Mouse (Mus musculus) E14TG2a.4 (cell line): ENCODE results near the gene Eps8.

ENCODE experiments used
- H3K27me3 ChIP-seq: 2 replicates; pipeline ENCODE4 v1.6.1; 2014; ENCODE audit warnings: low read length, control low read depth; ENCODE audit not compliant: insufficient read depth
- H3K36me3 ChIP-seq: 2 replicates; pipeline ENCODE4 v1.6.1; 2014; ENCODE audit warnings: low read length, control low read depth; ENCODE audit not compliant: insufficient read depth
- H3K4me1 ChIP-seq: replicated peaks from 2 replicates; pipeline ENCODE4 v1.6.1; 2014; ENCODE audit warnings: low read depth, low read length, control low read depth
- H3K4me3 ChIP-seq: replicated peaks from 2 replicates; pipeline ENCODE4 v1.5.1; 2014; ENCODE audit warnings: mild to moderate bottlenecking, low read length
- H3K9me3 ChIP-seq: 2 replicates; pipeline ENCODE4 v1.6.1; 2014; ENCODE audit warnings: low read length, control low read depth
- CTCF ChIP-seq: conservative IDR thresholded peaks from 2 replicates; pipeline ENCODE4 v1.5.1; 2014; ENCODE audit warnings: low read length
- NANOG ChIP-seq: IDR thresholded peaks from 2 replicates; pipeline ENCODE4 v1.6.1; 2014; ENCODE audit warnings: borderline replicate concordance, low read length, mixed read lengths
- POU5F1 ChIP-seq: IDR thresholded peaks from 2 replicates; pipeline ENCODE4 v1.6.1; 2014; ENCODE audit warnings: low read length, borderline replicate concordance

Gene Eps8

DNA sequence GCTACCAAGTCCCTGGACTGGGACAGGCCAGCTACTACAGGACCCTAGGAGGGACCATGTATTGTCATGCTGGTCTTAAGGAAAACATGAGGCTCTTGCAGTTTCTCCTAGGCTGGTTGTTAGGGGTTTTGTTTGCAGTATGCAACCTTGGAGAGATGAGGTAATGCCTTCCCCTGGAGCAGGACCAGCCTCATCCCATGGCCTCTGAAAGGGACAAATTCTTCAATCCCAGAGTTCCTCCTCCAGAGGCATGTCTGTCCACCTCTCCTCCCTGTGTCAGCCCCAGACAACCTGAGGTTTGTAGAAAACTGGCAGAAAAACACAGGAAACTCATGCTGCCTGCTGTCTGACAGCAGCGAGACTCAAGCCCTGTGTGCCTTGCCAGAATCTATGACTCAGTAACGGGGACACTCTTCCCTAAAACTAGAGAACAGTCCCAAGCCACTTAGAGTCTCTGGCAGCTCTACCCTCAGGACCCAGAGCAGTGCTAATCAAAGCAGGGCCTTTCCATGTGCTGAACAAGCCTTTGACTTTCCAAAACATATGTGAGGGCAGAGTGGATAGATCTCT is 36.0 kb upstream of the Eps8 start:
- TF ChIP-seq POU5F1 (no peak), CTCF (no peak), NANOG (no peak)

GRCm38 (mm10) chr6:137688506-137689105 is 33.9 kb upstream of the Eps8 start:
- Histone ChIP-seq H3K9me3 (no peaks in the 10 kb centered on the region), H3K4me3 (no peak overlapping the region), H3K36me3 (no peaks in the 10 kb centered on the region), H3K27me3 (no peaks in the 10 kb centered on the region), H3K4me1 (no peaks in the 10 kb centered on the region)
- TF ChIP-seq NANOG (no peak), CTCF (no peak), POU5F1 (no peak)

More for the DNA sequence above, 36.0 kb upstream of the Eps8 start:
- Histone ChIP-seq H3K36me3 (no peaks in the 10 kb centered on the region), H3K9me3 (no peaks in the 10 kb centered on the region), H3K27me3 (no peaks in the 10 kb centered on the region), H3K4me1 (no peaks in the 10 kb centered on the region), H3K4me3 (no peak overlapping the region)

- no peak for TF ChIP-seq NANOG
- no peak for TF ChIP-seq POU5F1
- no peak for TF ChIP-seq CTCF
- Histone ChIP-seq H3K9me3 (no peaks in the 10 kb centered on the region), H3K4me3 (no peak overlapping the region), H3K36me3 (no peaks in the 10 kb centered on the region), H3K27me3 (no peaks in the 10 kb centered on the region), H3K4me1 (no peaks in the 10 kb centered on the region)
Measured at GRCm38 (mm10) chr6:137688079-137688478, 33.4 kb upstream of the Eps8 start.

DNA sequence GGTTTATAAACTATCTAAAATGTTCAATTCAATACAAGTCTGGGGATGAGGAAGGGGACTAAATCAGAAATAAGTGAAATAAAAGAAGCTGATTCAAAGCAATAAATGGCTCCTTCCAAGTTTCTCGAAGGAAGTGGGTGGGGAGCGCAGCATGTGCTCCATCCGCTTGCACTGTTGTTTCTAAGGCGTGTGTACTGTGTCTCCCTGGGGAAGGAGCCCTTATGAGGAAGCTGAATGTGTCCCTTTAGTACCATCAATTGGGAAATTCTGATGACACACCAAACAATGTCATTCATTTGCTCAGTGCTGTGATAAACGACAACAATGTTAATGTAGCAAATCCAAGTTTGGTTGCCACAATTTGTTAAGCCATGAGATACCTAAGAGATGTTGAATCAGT is 33.0 kb upstream of the Eps8 start:
- no peaks in the 10 kb centered on the region for H3K27me3 ChIP-seq
- no peaks in the 10 kb centered on the region for H3K9me3 ChIP-seq
- H3K36me3 ChIP-seq, result no peaks in the 10 kb centered on the region
- no peak overlapping the region for H3K4me3 ChIP-seq
- TF ChIP-seq POU5F1, result no peak
- no peak for TF ChIP-seq NANOG
- TF ChIP-seq CTCF, result no peak
- H3K4me1 ChIP-seq, result no peaks in the 10 kb centered on the region

DNA sequence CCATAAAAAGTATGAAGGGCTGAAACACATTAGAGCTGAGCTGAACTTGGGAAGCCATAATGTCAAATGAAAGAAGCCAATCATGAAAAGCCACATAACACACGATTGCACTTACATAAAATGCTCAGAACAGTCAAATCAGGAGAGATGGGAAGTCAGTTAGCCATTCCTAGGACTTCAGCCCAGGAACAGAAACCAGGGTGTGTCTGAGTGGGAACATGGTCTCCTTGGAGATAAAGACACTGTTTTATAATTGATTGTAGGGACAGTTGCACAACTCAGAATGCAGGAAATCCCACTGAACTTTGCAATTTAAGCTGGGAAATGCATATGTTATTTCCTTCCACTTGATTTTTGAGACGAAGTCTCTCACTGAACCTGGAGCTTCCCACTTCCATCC is 28.0 kb upstream of the Eps8 start:
- H3K4me1 ChIP-seq, result no peaks in the 10 kb centered on the region
- 0 out of 2 replicates have a peak, but pooled peaks cover 2% of the 10 kb centered on the region for H3K9me3 ChIP-seq
- H3K36me3 ChIP-seq, result no peaks in the 10 kb centered on the region
- TF ChIP-seq NANOG (no peak), POU5F1 (no peak), CTCF (no peak)
- H3K27me3 ChIP-seq, result no peaks in the 10 kb centered on the region
- no peak overlapping the region for H3K4me3 ChIP-seq

- Histone ChIP-seq H3K36me3 (no peaks in the 10 kb centered on the region), H3K4me1 (no peaks in the 10 kb centered on the region), H3K27me3 (no peaks in the 10 kb centered on the region), H3K9me3 (0 out of 2 replicates have a peak, but pooled peaks cover 2% of the 10 kb centered on the region), H3K4me3 (no peak overlapping the region)
- TF ChIP-seq POU5F1 (no peak), CTCF (no peak), NANOG (no peak)
Measured at GRCm38 (mm10) chr6:137681000-137681399, 26.3 kb upstream of the Eps8 start.

GRCm38 (mm10) chr6:137676581-137676980 is 21.9 kb upstream of the Eps8 start:
- Histone ChIP-seq H3K4me1 (peaks cover 11% of the 10 kb centered on the region; the same call in 1 of the 2 replicates), H3K36me3 (no peaks in the 10 kb centered on the region), H3K4me3 (no peak overlapping the region), H3K27me3 (no peaks in the 10 kb centered on the region), H3K9me3 (0 out of 2 replicates have a peak, but pooled peaks cover 2% of the 10 kb centered on the region)
- TF ChIP-seq CTCF (no peak), POU5F1 (no peak), NANOG (no peak)

- Histone ChIP-seq H3K4me3 (no peak overlapping the region), H3K27me3 (no peaks in the 10 kb centered on the region), H3K36me3 (no peaks in the 10 kb centered on the region), H3K9me3 (0 out of 2 replicates have a peak, but pooled peaks cover 2% of the 10 kb centered on the region), H3K4me1 (peaks cover 19% of the 10 kb centered on the region)
- no peak for TF ChIP-seq POU5F1
Measured at GRCm38 (mm10) chr6:137675556-137675955, 20.9 kb upstream of the Eps8 start.

DNA sequence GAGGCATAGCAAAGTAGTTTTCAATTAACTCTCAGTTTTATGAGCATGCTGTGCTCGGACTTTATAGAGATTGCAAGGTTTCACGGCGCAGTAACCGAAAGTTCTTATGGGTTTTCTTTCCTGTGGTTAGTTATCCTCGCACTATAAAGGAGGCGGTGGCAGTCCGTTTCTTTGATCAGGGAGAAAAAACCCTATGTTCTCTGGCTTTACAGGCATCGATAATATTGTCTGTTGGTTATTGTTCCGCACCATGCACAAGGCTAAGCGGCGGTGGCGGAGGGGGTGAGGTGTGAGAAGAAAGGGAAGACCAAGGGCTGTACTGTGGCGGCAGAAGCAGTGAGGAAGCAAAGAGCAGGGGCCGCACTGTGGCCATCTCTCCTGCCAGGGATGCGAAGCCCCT is 18.6 kb upstream of the Eps8 start:
- Histone ChIP-seq H3K27me3 (no peaks in the 10 kb centered on the region), H3K4me1 (peaks cover 31% of the 10 kb centered on the region), H3K36me3 (no peaks in the 10 kb centered on the region), H3K4me3 (no peak overlapping the region), H3K9me3 (peaks cover 22% of the 10 kb centered on the region)
- TF ChIP-seq CTCF (no peak), POU5F1 (no peak), NANOG (no peak)
